27 mouse cellular contexts compared by ENCODE assay signal in the genomic region with DNA sequence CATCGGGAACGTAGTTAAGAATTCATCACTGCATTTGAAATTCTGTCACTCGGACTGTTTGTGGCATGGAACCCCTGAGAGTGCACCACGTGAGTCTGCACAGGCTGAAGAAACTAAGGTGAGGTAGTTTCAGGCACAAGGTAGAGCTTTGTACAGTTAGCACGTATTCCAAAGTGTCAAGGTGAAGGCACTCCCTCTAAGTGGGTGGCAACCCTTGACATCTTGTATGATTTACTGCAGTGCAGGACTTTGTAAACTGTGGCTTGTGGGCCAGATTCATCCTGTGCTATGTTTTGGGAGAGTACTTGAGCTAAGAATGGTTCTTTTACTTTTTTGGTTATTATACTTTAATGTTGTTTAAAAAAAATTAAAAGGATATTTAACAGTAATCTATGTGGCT.
A peak's percentile ranks its signal among the peaks of the same experiment; 100 is the strongest.
DNase-seq lines count a peak whose midpoint lies in the region; ATAC-seq and TF ChIP-seq lines count a peak whose summit lies in the region.
"Had no signal": no experiment of that assay in that cellular context is flagged by ENCODE, and none has a peak within 500 bp of the region (broad histone marks: within the 10 kb centered on the region; RNA-seq: fewer than 3 reads in every experiment).

No protein-coding gene starts in this region.

- H3K36me3 ChIP-seq in kidney, adult 2 months (ENCODE audit: control insufficient read depth, insufficient read depth, low read length), result no peaks in the 10 kb centered on the region
- H3K36me3 ChIP-seq in midbrain, embryonic 11.5 days (ENCODE audit: control insufficient read depth, insufficient read depth, low read length), result no peaks in the 10 kb centered on the region
- no peaks in the 10 kb centered on the region for H3K36me3 ChIP-seq in midbrain, embryonic 16.5 days (ENCODE audit: control insufficient read depth, insufficient read depth, low read length)
- H3K36me3 ChIP-seq in forebrain, embryonic 14.5 days (ENCODE audit: control insufficient read depth, insufficient read depth, low read length), result no peaks in the 10 kb centered on the region
- H3K36me3 ChIP-seq: embryonic facial prominence, embryonic 13.5 days; embryonic facial prominence, embryonic 15.5 days; forebrain, embryonic 10.5 days; forebrain, embryonic 12.5 days; forebrain, embryonic 15.5 days; G1E had no signal

- no peaks in the 10 kb centered on the region for H3K9me3 ChIP-seq in midbrain, embryonic 11.5 days (ENCODE audit: control insufficient read depth, low read length)
- H3K9me3 ChIP-seq in midbrain, embryonic 16.5 days (replicated peaks; ENCODE audit: control insufficient read depth, low read length, poor library complexity, severe bottlenecking), result no peaks in the 10 kb centered on the region
- H3K9me3 ChIP-seq in forebrain, embryonic 14.5 days (replicated peaks; ENCODE audit: control insufficient read depth, low read length), result no peaks in the 10 kb centered on the region
- H3K9me3 ChIP-seq: embryonic facial prominence, embryonic 13.5 days; embryonic facial prominence, embryonic 15.5 days; forebrain, embryonic 10.5 days; forebrain, embryonic 12.5 days; forebrain, embryonic 15.5 days had no signal

- peak; percentile 60 for DNase-seq in heart, adult 11 months
- no peak for DNase-seq in heart, postnatal 10 days
- peak; percentile 50 for DNase-seq in kidney, adult 2 months
- DNase-seq in kidney, postnatal 10 days, result no peak
- DNase-seq in midbrain, embryonic 11.5 days (ENCODE audit: low spot score, missing footprints), result peak; percentile 54
- DNase-seq in forebrain, embryonic 14.5 days (ENCODE audit: low spot score), result no peak
- DNase-seq: adrenal gland, adult 2 months; adrenal gland, postnatal 10 days; adrenal gland, postnatal 25 days; B cell, adult 2 months; cerebellum, adult 11 months; cerebellum, adult 18-20 months; cerebellum, adult 8-10 months; cerebellum, adult 9-11 months; cerebellum, postnatal 14 days; cerebellum, postnatal 36 days; embryo, embryonic 11 days had no signal

- no peaks in the 10 kb centered on the region for H3K27me3 ChIP-seq in kidney, adult 2 months (replicated peaks; ENCODE audit: control insufficient read depth, insufficient read depth, low read length)
- H3K27me3 ChIP-seq in midbrain, embryonic 11.5 days (ENCODE audit: control insufficient read depth, insufficient read depth, low read length), result no peaks in the 10 kb centered on the region
- no peaks in the 10 kb centered on the region for H3K27me3 ChIP-seq in midbrain, embryonic 16.5 days (ENCODE audit: control insufficient read depth, insufficient read depth, low read depth, low read length)
- no peaks in the 10 kb centered on the region for H3K27me3 ChIP-seq in forebrain, embryonic 14.5 days (replicated peaks; ENCODE audit: control insufficient read depth, insufficient read depth, low read length)
- H3K27me3 ChIP-seq: embryonic facial prominence, embryonic 13.5 days; embryonic facial prominence, embryonic 15.5 days; forebrain, embryonic 12.5 days; forebrain, embryonic 15.5 days had no signal

- TF ChIP-seq CTCF in kidney, adult 2 months (conservative IDR thresholded peaks at IDR 0.05; ENCODE audit: insufficient read depth, insufficient read length, low read depth, low read length), result no peak

- H3K4me2 ChIP-seq in midbrain, embryonic 11.5 days, result no peak overlapping the region
- H3K4me2 ChIP-seq in midbrain, embryonic 16.5 days (ENCODE audit: low read length), result no peak overlapping the region
- no peak overlapping the region for H3K4me2 ChIP-seq in forebrain, embryonic 14.5 days (ENCODE audit: low read length)
- H3K4me2 ChIP-seq: embryonic facial prominence, embryonic 13.5 days; embryonic facial prominence, embryonic 15.5 days; forebrain, embryonic 12.5 days; forebrain, embryonic 15.5 days had no signal

- H3K4me3 ChIP-seq in kidney, adult 2 months (ENCODE audit: insufficient read depth, low read depth, low read length), result no peak overlapping the region
- H3K4me3 ChIP-seq in midbrain, embryonic 11.5 days (ENCODE audit: low read depth, low read length), result no peak overlapping the region
- no peak overlapping the region for H3K4me3 ChIP-seq in midbrain, embryonic 16.5 days (ENCODE audit: low read depth, low read length)
- H3K4me3 ChIP-seq in forebrain, embryonic 14.5 days (ENCODE audit: low read depth, low read length), result no peak overlapping the region
- H3K4me3 ChIP-seq: embryonic facial prominence, embryonic 13.5 days; embryonic facial prominence, embryonic 15.5 days; erythroblast, embryonic 14.5 days; forebrain, embryonic 10.5 days; forebrain, embryonic 12.5 days; forebrain, embryonic 15.5 days had no signal

- no peak for ATAC-seq in midbrain, embryonic 11.5 days (ENCODE audit: low FRiP score)
- ATAC-seq in midbrain, embryonic 16.5 days, result no peak
- no peak for ATAC-seq in forebrain, embryonic 14.5 days
- ATAC-seq: CD4-positive, CD25-positive, alpha-beta regulatory T cell, adult 4 months; forebrain, embryonic 15.5 days; Patski had no signal

- TF ChIP-seq POLR2A in kidney, adult 2 months (IDR thresholded peaks at IDR 0.05; ENCODE audit: low read depth, low read length), result no peak

- H3K9ac ChIP-seq in midbrain, embryonic 11.5 days (ENCODE audit: low read length), result no peak overlapping the region
- H3K9ac ChIP-seq in midbrain, embryonic 16.5 days (ENCODE audit: low read depth, low read length), result no peak overlapping the region
- no peak overlapping the region for H3K9ac ChIP-seq in forebrain, embryonic 14.5 days (ENCODE audit: low read length)
- H3K9ac ChIP-seq: embryonic facial prominence, embryonic 13.5 days; embryonic facial prominence, embryonic 15.5 days; forebrain, embryonic 12.5 days; forebrain, embryonic 15.5 days had no signal

- no peaks in the 10 kb centered on the region for H3K4me1 ChIP-seq in kidney, adult 2 months (ENCODE audit: control insufficient read depth, insufficient read depth, low read length)
- H3K4me1 ChIP-seq in midbrain, embryonic 11.5 days (ENCODE audit: control insufficient read depth, insufficient read depth, low read length), result no peaks in the 10 kb centered on the region; the same call in 1 of the 2 replicates
- H3K4me1 ChIP-seq in midbrain, embryonic 16.5 days (ENCODE audit: control insufficient read depth, insufficient read depth, low read length), result 0 out of 2 replicates have a peak, but pooled peaks cover 3% of the 10 kb centered on the region
- H3K4me1 ChIP-seq in forebrain, embryonic 14.5 days (ENCODE audit: control insufficient read depth, insufficient read depth, low read length), result no peaks in the 10 kb centered on the region; the same call in 1 of the 2 replicates
- H3K4me1 ChIP-seq: embryonic facial prominence, embryonic 15.5 days had no signal

- WGBS in kidney, adult 2 months, result 72% methylated on average over 5 of the region's 5 CpGs
- WGBS in midbrain, embryonic 11.5 days, result 84% methylated on average over 5 of the region's 5 CpGs
- WGBS in midbrain, embryonic 16.5 days, result 87% methylated on average over 5 of the region's 5 CpGs
- 90% methylated on average over 5 of the region's 5 CpGs for WGBS in forebrain, embryonic 14.5 days

- intact Hi-C loops in heart, postnatal 10 days (cut with DNase I), result no loop called here

- no peak overlapping the region for H3K27ac ChIP-seq in kidney, adult 2 months (ENCODE audit: insufficient read depth, low read depth, low read length)
- H3K27ac ChIP-seq in midbrain, embryonic 11.5 days (ENCODE audit: low read depth, low read length), result no peak overlapping the region
- H3K27ac ChIP-seq in midbrain, embryonic 16.5 days (ENCODE audit: low read length), result no peak overlapping the region
- H3K27ac ChIP-seq in forebrain, embryonic 14.5 days (ENCODE audit: low read depth, low read length), result no peak overlapping the region
- H3K27ac ChIP-seq: embryonic facial prominence, embryonic 13.5 days; embryonic facial prominence, embryonic 15.5 days; forebrain, embryonic 10.5 days; forebrain, embryonic 12.5 days; forebrain, embryonic 15.5 days had no signal

Comparison
In these comparisons a context has a peak if more than half of its experiments do, and no peak if none do; other contexts are left out.
1. DNase-seq: peak in heart, adult 11 months (single experiment), kidney, adult 2 months (single experiment) and midbrain, embryonic 11.5 days (single experiment); none in heart, postnatal 10 days (0 of 2), kidney, postnatal 10 days (single experiment) and forebrain, embryonic 14.5 days (single experiment).